Mouse (Mus musculus) CD4-positive helper T cell, adult 2 months (primary cell): Measurements from ENCODE around the gene Ndufb8.

Source experiments
- DNase-seq: peaks from one replicate; pipeline ENCODE4 v3.0.0-alpha.2; 2012; ENCODE audit warnings: low read depth, missing footprints, low spot score

The Ndufb8 gene

GRCm38 (mm10) chr19:44554861-44555590 is at the start of gene Ndufb8:
Ndufb8 (minus strand) TSS chr19:44555440.
- DNase-seq: peak; percentile 92

- no peak for DNase-seq
Observed at GRCm38 (mm10) chr19:44594180-44594579, 38.9 kb upstream of the Ndufb8 start.

- no peak for DNase-seq
Observed at GRCm38 (mm10) chr19:44591638-44592037, 36.4 kb upstream of the Ndufb8 start.

- DNase-seq: no peak
Observed at GRCm38 (mm10) chr19:44590992-44591391, 35.8 kb upstream of the Ndufb8 start.

- DNase-seq: no peak
Observed at GRCm38 (mm10) chr19:44589591-44590223, 34.5 kb upstream of the Ndufb8 start.

- DNase-seq: no peak
Observed at GRCm38 (mm10) chr19:44588036-44588435, 32.8 kb upstream of the Ndufb8 start.

- DNase-seq: peak; percentile 86
Observed at GRCm38 (mm10) chr19:44582638-44583309, 27.5 kb upstream of the Ndufb8 start.

GRCm38 (mm10) chr19:44582103-44582502 is 26.9 kb upstream of the Ndufb8 start:
- no peak for DNase-seq

GRCm38 (mm10) chr19:44578038-44578437 is 22.8 kb upstream of the Ndufb8 start:
- DNase-seq: peak; percentile 40

GRCm38 (mm10) chr19:44576275-44576674 is 21.0 kb upstream of the Ndufb8 start:
- no peak for DNase-seq

GRCm38 (mm10) chr19:44567763-44568162 is 12.5 kb upstream of the Ndufb8 start:
- no peak for DNase-seq

GRCm38 (mm10) chr19:44564006-44564405 is 8.8 kb upstream of the Ndufb8 start:
- no peak for DNase-seq

GRCm38 (mm10) chr19:44562652-44563206 is 7.5 kb upstream of the Ndufb8 start, which contains the start of gene Hif1an:
Hif1an (plus strand) TSS chr19:44562850.
- DNase-seq: peak; percentile 97

GRCm38 (mm10) chr19:44554490-44554860 is 765 bp downstream of the Ndufb8 start:
- DNase-seq: no peak

- DNase-seq: no peak
Observed at GRCm38 (mm10) chr19:44553286-44553685, 2.0 kb downstream of the Ndufb8 start.

- DNase-seq: no peak
Observed at GRCm38 (mm10) chr19:44552731-44553130, 2.5 kb downstream of the Ndufb8 start, which contains the start of gene Gm20538. Gm20538 (minus strand) TSS chr19:44552831.

GRCm38 (mm10) chr19:44545321-44546041 is 9.8 kb downstream of the Ndufb8 start, which contains the start of gene Sec31b:
Sec31b (minus strand) TSS chr19:44545864.
- no peak for DNase-seq

- peak; percentile 61 for DNase-seq
Observed at GRCm38 (mm10) chr19:44544775-44545174, 10.5 kb downstream of the Ndufb8 start.

- no peak for DNase-seq
Observed at GRCm38 (mm10) chr19:44544372-44544771, 10.9 kb downstream of the Ndufb8 start.

GRCm38 (mm10) chr19:44542694-44543178 is 12.5 kb downstream of the Ndufb8 start:
- no peak for DNase-seq

- no peak for DNase-seq
Observed at GRCm38 (mm10) chr19:44537416-44537815, 17.8 kb downstream of the Ndufb8 start.
